Mouse (Mus musculus): ENCODE results near the gene Ptgfrn.

DNA sequence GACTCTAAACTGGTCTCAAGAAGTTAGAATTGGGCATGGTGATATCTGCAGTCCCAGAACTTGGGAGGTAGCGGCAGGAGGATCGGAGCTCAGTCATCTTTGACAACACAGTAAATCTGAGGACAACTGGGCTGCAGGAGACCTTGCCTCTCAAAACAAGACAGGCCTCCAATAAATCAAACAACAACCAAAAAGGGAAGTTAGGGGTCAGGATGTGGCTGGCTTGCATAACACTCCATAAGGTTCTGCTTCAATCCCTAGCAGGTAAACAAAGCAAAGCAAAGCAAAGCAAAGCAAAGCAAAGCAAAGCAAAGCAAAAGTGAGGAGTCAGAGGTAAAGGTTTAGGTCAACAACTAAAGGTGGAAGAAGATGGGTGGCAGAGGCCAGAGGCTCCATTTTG, 51.9 kb downstream of the Ptgfrn start:
- TF ChIP-seq TAL1 (IDR thresholded peaks at IDR 0.05; ENCODE audit: low read length) (no peak), GATA1 (IDR thresholded peaks at IDR 0.05; ENCODE audit: low read length) (no peak)

All from erythroblast, embryonic 14.5 days (primary cell).